Mouse (Mus musculus) stomach, embryonic 14.5 days (tissue): ENCODE measurements around the gene Mtmr3. TPM values are rescaled to one million over a fixed set of nuclear protein-coding genes. Genes with fewer than 3 reads are reported as not detected.

Experiments
- ATAC-seq: fragments of 200-750 bp; cut with Nextera tagmentation; 2 replicates; pipeline ENCODE4 v1.8.0; 2017; ENCODE audit warnings: low read depth, moderate TSS enrichment; ENCODE audit not compliant: insufficient number of reproducible peaks, insufficient read depth, low FRiP score
- H3K27ac ChIP-seq: fragments of 300-500 bp; sonication (generic); 2 replicates; pipeline ENCODE4 v1.5.1; 2014; ENCODE audit warnings: mild to moderate bottlenecking, low read length, moderate library complexity, mixed read lengths
- H3K27me3 ChIP-seq: fragments of 300-500 bp; sonication (generic); 2 replicates; pipeline ENCODE4 v1.6.1; 2014; ENCODE audit warnings: low read length, control low read depth, mixed read lengths; ENCODE audit not compliant: control insufficient read depth, insufficient read depth
- H3K36me3 ChIP-seq: fragments of 300-500 bp; sonication (generic); 2 replicates; pipeline ENCODE4 v1.6.1; 2014; ENCODE audit warnings: mild to moderate bottlenecking, control low read depth, low read length, moderate library complexity, mixed read lengths; ENCODE audit not compliant: control insufficient read depth, insufficient read depth
- H3K4me1 ChIP-seq: fragments of 300-500 bp; sonication (generic); 2 replicates; pipeline ENCODE4 v1.6.1; 2014; ENCODE audit warnings: low read length, control low read depth, mixed read lengths; ENCODE audit not compliant: control insufficient read depth, insufficient read depth
- H3K4me2 ChIP-seq: fragments of 300-500 bp; sonication (generic); replicated peaks from 2 replicates; pipeline ENCODE4 v1.6.1; 2014; ENCODE audit warnings: low read depth, low read length, control low read depth
- H3K4me3 ChIP-seq: fragments of 300-500 bp; sonication (generic); 2 replicates; pipeline ENCODE4 v1.5.1; 2014; ENCODE audit warnings: low read depth, low read length, control low read depth
- H3K9ac ChIP-seq: fragments of 300-500 bp; sonication (generic); replicated peaks from 2 replicates; pipeline ENCODE4 v1.6.1; 2014; ENCODE audit warnings: low read depth, mild to moderate bottlenecking, control low read depth, low read length, moderate library complexity, mixed read lengths
- H3K9me3 ChIP-seq: fragments of 300-500 bp; sonication (generic); 2 replicates; pipeline ENCODE4 v1.6.1; 2016; ENCODE audit warnings: low read depth, low read length, control low read depth; ENCODE audit not compliant: control insufficient read depth
- WGBS: fragments of 180-500 bp; shearing (Covaris S2); extraction: QIAGEN DNeasy Blood & Tissue Kit; methylation state at CpG from one replicate; pipeline ENCODE4 v1.1.7; 2014; 5-methylcytosine and 5-hydroxymethylcytosine counted together
- polyA plus RNA-seq: library from polyadenylated mRNA; unstranded; fragments of >200 nt; fragmentation: Nextera tagmentation; extraction: Ambion mirVana; gene quantifications from 2 replicates; pipeline ENCODE4 v1.2.1, GENCODE M21; 2014

The Mtmr3 gene
- polyA plus RNA-seq, result 30.5 and 31.1 TPM in 2 replicates

- H3K9ac ChIP-seq, result peak within 1 kb of the TSS; percentile 95
- ATAC-seq, result peak; percentile 93
- 3% methylated on average over 53 of the region's 53 CpGs for WGBS
Observed at GRCm38 (mm10) chr11:4594608-4595500, at the start of gene Mtmr3. Mtmr3 (minus strand) TSS chr11:4594863.

GRCm38 (mm10) chr11:4643722-4644121 lies 49.1 kb upstream of the Mtmr3 start:
- WGBS, result 59% methylated on average over 5 of the region's 5 CpGs
- Histone ChIP-seq H3K27me3 (no peaks in the 10 kb centered on the region), H3K36me3 (peaks cover 16% of the 10 kb centered on the region; the same call in 1 of the 2 replicates), H3K9me3 (no peaks in the 10 kb centered on the region), H3K4me3 (no peak overlapping the region), H3K9ac (no peak overlapping the region), H3K27ac (no peak overlapping the region), H3K4me2 (no peak overlapping the region), H3K4me1 (0 out of 2 replicates have a peak, but pooled peaks cover 1% of the 10 kb centered on the region)
- no peak for ATAC-seq

More at GRCm38 (mm10) chr11:4594608-4595500, at the start of gene Mtmr3:
- peak within 1 kb of the TSS; percentile 100 for H3K4me3 ChIP-seq
- peak within 1 kb of the TSS; percentile 45 for H3K4me2 ChIP-seq
- no peaks in the 10 kb centered on the region for H3K9me3 ChIP-seq
- no peaks in the 10 kb centered on the region for H3K27me3 ChIP-seq
- no peaks in the 10 kb centered on the region for H3K4me1 ChIP-seq
- peak within 1 kb of the TSS; percentile 95 for H3K27ac ChIP-seq
- no peaks in the 10 kb centered on the region for H3K36me3 ChIP-seq

- no peak for ATAC-seq
- no peak overlapping the region for H3K27ac ChIP-seq
- H3K4me2 ChIP-seq, result no peak overlapping the region
- H3K27me3 ChIP-seq, result no peaks in the 10 kb centered on the region
- no peak overlapping the region for H3K4me3 ChIP-seq
- H3K4me1 ChIP-seq, result 0 out of 2 replicates have a peak, but pooled peaks cover 10% of the 10 kb centered on the region
- H3K9ac ChIP-seq, result no peak overlapping the region
- H3K36me3 ChIP-seq, result peaks cover 7% of the 10 kb centered on the region; the same call in 1 of the 2 replicates
- H3K9me3 ChIP-seq, result no peaks in the 10 kb centered on the region
Observed at GRCm38 (mm10) chr11:4641185-4641584, 46.5 kb upstream of the Mtmr3 start.

GRCm38 (mm10) chr11:4638261-4638660 lies 43.6 kb upstream of the Mtmr3 start:
- H3K9me3 ChIP-seq, result no peaks in the 10 kb centered on the region
- no peaks in the 10 kb centered on the region for H3K27me3 ChIP-seq
- peak overlapping the region; percentile 41 for H3K9ac ChIP-seq
- H3K4me1 ChIP-seq, result 0 out of 2 replicates have a peak, but pooled peaks cover 10% of the 10 kb centered on the region
- H3K4me3 ChIP-seq, result peak overlapping the region; percentile 75
- ATAC-seq, result no peak
- peaks cover 3% of the 10 kb centered on the region; the same call in 1 of the 2 replicates for H3K36me3 ChIP-seq
- peak overlapping the region; percentile 53; the same call in 1 of the 2 replicates for H3K27ac ChIP-seq
- H3K4me2 ChIP-seq, result peak overlapping the region; percentile 78
- 19% methylated on average over 7 of the region's 7 CpGs for WGBS

- H3K4me1 ChIP-seq, result 0 out of 2 replicates have a peak, but pooled peaks cover 10% of the 10 kb centered on the region
- peak within 1 kb of the TSS; percentile 41 for H3K9ac ChIP-seq
- H3K4me2 ChIP-seq, result peak within 1 kb of the TSS; percentile 78
- peak; percentile 90 for ATAC-seq
- no peaks in the 10 kb centered on the region for H3K9me3 ChIP-seq
- peaks cover 3% of the 10 kb centered on the region; the same call in 1 of the 2 replicates for H3K36me3 ChIP-seq
- H3K27ac ChIP-seq, result peak within 1 kb of the TSS; percentile 53; the same call in 1 of the 2 replicates
- WGBS, result 1% methylated on average over 35 of the region's 35 CpGs
- no peaks in the 10 kb centered on the region for H3K27me3 ChIP-seq
- peak within 1 kb of the TSS; percentile 75 for H3K4me3 ChIP-seq
Observed at GRCm38 (mm10) chr11:4637534-4638234, 43.0 kb upstream of the Mtmr3 start, which contains the start of gene Ascc2. Ascc2 (plus strand) TSS chr11:4637747.

GRCm38 (mm10) chr11:4636782-4637342 lies 42.2 kb upstream of the Mtmr3 start:
- Histone ChIP-seq H3K27me3 (no peaks in the 10 kb centered on the region), H3K4me1 (0 out of 2 replicates have a peak, but pooled peaks cover 10% of the 10 kb centered on the region), H3K4me3 (peak overlapping the region; percentile 75), H3K36me3 (peaks cover 3% of the 10 kb centered on the region; the same call in 1 of the 2 replicates), H3K4me2 (peak overlapping the region; percentile 78), H3K9me3 (no peaks in the 10 kb centered on the region), H3K9ac (no peak overlapping the region), H3K27ac (peak overlapping the region; percentile 52; the same call in 1 of the 2 replicates)
- no peak for ATAC-seq
- WGBS, result 52% methylated on average over 5 of the region's 5 CpGs

- Histone ChIP-seq H3K9ac (no peak overlapping the region), H3K4me3 (no peak overlapping the region), H3K27ac (no peak overlapping the region), H3K4me2 (no peak overlapping the region), H3K27me3 (no peaks in the 10 kb centered on the region), H3K4me1 (peaks cover 19% of the 10 kb centered on the region; the same call in 1 of the 2 replicates), H3K9me3 (no peaks in the 10 kb centered on the region), H3K36me3 (no peaks in the 10 kb centered on the region)
- no peak for ATAC-seq
- 56% methylated on average over 5 of the region's 5 CpGs for WGBS
Observed at GRCm38 (mm10) chr11:4634395-4634794, 39.7 kb upstream of the Mtmr3 start.

- Histone ChIP-seq H3K4me2 (no peak overlapping the region), H3K9me3 (no peaks in the 10 kb centered on the region), H3K4me3 (no peak overlapping the region), H3K27me3 (no peaks in the 10 kb centered on the region), H3K36me3 (no peaks in the 10 kb centered on the region), H3K4me1 (peaks cover 17% of the 10 kb centered on the region; the same call in 1 of the 2 replicates), H3K9ac (no peak overlapping the region), H3K27ac (no peak overlapping the region)
- ATAC-seq, result no peak
- 24% methylated on average over 2 of the region's 2 CpGs for WGBS
Observed at GRCm38 (mm10) chr11:4633420-4633819, 38.8 kb upstream of the Mtmr3 start.
